Mouse (Mus musculus): ENCODE results near the gene Dnmt3l.

DNA sequence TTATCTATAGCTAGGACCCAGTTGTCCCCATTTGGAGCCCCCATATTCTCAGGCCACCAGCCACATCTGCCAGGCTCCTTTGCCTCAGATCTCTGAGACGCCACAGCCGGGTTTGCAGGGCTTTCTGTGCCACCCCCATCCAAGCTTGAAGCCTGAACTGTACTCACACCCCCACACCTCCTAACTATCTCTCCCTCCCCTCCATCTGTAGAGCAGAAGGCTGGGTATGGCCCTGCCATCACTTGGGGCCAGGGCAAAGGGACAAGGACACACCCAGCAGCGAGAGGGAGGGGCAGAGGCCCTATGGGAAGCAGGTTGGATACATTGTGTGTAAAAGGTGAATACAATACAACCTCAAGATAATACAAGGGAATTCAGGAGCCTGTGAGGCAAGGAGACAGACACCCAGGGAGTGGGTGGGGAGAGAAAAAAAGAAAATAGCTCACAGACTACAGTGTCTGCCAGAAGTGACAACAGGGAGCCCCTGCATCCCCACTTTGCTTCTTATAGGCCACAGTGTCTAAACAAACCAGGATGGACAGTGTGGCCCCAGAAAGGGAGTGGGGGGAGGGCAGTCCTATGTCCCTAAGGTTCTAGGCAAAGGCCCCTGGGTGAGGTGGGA is 37.2 kb upstream of the Dnmt3l start:
- TF ChIP-seq CTCF (IDR thresholded peaks at IDR 0.05; ENCODE audit: control insufficient read depth, insufficient read depth, insufficient replicate concordance, low read depth, low read length) (no peak), POLR2A (IDR thresholded peaks at IDR 0.05; ENCODE audit: control insufficient read depth, low read depth, low read length) (no peak)

Measured in testis, adult 2 months (tissue).